Mouse (Mus musculus): Measurements from ENCODE around the gene Clca2.

The Clca2 gene

DNA sequence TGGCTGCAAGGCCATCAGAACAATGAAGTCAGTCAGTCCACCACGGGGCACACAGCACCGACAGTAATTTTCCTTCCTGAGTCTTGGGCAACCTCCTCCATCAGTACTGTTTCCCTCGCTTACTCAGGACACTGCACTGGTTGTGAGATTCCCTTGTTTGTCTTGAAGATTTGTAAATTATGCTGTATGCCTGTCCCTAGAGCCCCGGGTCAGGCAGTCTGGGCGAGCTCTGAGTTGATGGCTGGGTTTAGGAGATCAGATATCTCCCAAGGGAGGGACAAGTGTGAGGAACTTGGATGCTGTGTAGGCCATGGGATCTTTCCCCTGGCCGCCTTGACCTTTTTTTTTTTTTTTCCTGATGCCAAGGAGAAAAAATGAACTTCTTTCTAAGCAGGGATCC is at the start of gene Clca2:
TSS of gene Clca2 (minus strand) at position 153 of the 400 bp plus-strand sequence.
- DNase-seq: no peak

DNA sequence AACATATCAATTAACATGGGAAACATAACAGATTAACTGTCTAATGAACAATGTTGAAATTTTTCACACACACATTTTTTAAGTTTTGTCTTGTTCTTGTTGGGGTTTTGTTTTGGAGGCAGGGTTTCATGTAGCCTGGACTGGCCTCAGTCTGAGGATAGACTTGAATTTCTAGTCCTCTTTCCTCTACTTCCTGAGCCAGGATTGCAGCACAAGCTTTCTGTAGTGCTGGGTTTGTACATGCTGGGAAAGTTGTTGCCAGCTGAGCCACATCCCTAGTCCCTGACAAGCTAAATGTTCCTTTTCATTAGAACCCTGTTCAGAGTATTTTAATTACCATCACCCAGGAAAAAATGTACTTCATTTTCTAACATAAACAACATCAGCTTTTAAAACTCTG is 48.7 kb upstream of the Clca2 start:
- no peak for DNase-seq

DNA sequence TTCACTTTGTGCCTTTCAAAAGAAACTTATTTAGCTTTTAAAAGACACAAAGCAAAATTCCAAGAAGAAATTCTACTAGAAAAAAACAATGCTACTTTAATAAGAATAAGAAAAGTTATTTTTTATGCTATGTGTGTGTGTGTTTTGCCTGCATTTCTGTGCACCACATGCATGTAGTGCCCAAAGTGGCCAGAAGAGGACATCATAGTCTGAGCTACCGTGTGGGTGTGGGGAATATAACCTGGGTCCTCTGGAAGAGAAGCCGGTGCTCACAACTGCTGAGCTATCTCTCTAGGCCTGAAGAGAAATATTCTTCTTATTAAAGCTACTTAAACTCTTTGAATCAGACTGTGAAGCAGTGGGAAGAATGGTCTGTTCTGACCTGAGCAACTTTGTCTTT is 48.2 kb upstream of the Clca2 start:
- no peak for DNase-seq

DNA sequence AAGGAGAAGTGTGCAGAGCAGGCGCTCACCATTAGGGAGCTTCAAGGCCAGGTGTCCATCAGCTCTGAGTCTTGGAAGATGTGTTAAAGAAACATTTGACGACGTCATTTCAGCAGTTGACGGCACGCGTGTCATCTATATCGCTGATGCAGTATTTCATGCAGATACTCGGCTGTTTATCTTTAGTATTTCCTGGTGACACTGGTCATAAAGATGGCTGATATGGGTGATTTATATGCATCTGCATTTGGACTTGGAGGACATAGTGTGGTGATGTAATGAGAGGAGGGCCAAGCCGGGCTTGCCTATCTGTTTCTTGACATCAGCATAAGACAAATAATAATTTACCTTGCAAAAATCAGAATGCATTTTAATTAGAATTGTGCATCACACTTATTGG is 47.6 kb upstream of the Clca2 start:
- DNase-seq: no peak

DNA sequence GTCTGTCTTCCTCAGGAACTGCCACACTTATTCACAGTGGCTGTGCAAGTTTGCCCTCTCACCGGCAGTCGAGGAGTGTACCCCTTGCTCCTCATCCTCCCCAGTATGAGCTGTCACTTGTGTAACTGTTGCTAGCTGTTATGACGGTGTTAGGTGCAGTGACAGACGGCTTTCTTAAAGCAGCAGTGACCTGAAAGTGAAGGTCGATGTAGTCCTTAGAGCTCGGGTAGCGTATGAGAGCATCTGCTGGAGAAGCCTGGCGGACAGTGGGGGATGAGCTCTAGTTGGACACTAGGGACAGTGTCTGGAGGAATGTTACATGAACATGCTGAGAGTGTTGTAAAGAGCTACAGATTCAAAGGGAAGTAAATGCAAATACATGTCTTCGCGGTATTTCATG is 44.6 kb upstream of the Clca2 start:
- DNase-seq: no peak

DNA sequence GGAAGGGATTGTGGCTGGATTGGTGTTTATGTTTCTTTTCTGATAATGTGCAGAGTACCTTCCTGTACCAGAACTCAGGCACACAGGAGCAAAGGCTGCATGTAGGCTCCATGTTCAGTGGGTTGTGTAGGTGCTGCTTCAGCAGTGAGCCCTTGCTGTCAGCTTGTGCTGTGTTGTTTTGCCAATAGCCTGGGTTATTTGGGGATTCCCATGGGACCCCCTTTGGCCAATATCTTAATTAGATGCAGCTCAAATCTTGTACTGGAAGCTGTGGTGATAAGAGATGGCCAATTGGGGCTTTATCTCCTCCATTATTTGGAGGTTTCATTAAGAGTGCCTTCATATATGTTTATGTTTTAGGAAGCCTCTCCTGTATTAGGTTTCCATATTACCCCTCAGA is 43.7 kb upstream of the Clca2 start:
- no peak for DNase-seq

DNA sequence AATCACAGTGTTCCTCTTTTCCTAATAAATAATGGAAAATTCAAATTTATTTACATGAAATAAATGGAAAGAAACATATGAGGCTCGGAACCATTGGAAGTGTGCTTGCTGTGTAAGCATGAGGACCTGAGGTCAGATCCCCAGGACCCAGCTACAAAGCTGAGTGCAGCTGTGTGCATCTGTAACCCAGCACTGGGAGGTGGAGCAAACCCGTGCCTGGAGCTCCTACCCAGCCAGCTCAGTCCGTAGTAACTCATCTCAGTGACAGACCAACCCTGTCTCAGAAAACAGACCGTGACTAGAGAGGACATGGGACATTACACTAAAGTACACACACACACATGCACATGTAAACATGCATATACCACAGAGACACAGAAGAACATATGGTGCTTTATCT is 41.0 kb upstream of the Clca2 start:
- DNase-seq: no peak

DNA sequence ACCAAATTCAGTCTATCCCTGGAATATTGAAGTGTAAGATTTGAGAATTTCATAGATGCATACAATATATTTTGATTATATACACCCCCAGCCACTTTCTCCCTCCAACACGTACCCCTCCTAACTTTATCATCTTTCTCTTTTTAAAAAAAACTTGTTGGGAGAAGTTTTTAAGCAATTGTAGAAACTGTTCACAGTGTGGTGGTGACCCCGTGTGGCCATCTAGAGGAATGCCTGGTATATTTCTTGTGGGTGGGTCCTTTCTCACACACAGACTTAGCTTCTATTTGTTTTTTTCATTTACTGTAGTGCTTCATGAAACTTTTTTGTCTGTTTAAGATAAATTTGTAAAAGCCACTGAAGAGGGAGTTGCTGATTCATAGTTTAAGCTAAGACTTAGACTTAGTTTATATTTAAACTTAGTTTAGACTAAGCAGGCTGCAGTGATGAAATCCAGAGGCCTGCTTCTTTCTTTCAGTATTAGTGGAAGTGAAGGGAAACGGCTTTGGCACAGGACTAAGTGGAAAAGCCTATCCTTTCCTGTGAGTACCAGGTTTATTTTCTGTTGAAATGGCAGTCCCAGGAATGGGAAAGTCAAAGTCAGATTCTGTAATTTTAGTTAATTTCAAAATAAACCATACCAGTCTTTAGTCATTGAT is 32.1 kb upstream of the Clca2 start:
- peak; percentile 31 to 45 for DNase-seq

DNA sequence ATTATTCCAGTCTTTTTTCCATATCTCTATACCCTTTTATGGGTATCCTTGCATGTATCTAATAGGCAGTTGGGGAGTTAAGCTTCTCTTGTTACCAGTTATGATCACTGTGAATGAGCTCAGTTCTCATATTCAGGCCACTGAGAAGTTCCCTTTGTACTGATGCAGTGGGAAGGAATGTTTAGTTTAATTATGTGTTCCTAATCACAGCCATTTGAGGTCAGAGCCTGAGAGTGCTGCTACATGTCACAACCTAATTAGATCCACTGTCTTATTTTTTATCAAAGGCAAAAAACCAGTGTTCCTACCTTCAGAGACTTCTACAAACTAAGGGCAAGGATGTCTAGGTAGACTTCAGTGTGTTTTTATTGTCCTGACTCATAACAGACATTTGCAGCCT is 30.1 kb upstream of the Clca2 start:
- no peak for DNase-seq

DNA sequence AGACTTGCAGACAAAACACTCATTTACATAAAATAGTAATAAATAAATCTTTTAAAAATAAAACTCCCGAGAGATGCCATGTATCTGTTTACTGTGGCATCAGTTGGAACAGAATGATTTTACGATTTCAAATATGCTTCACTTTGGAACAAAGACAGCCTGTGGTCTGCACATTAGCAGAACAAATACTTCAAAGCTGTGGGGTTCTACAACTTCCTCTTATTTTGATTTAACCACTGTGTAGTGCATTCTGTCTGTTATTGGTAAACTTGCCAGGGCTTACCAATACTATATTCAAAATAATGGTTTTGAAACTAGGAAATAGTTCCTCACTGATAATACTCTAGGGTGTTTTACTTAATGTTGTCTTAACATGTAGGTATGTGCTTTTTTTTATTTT is 27.4 kb upstream of the Clca2 start:
- DNase-seq: no peak

DNA sequence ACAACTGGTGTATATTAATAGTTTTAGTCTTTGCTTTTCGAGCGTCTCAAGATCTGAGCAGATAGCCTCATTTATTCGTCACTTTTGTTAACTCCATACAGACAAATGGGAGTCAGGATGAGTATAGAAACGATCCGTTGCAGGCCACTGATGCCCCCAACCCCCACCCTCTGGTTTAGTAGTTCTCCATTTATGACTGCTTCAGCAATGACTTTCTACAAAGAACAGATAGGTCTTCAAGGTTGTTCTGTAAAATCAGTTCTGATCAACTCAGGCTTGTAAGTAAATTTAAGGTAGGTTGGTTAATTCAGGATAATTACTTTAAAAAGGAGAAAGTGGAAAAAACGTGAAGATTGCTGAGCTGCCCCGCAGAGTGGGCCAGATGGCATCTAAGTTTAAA is 20.2 kb upstream of the Clca2 start:
- no peak for DNase-seq

DNA sequence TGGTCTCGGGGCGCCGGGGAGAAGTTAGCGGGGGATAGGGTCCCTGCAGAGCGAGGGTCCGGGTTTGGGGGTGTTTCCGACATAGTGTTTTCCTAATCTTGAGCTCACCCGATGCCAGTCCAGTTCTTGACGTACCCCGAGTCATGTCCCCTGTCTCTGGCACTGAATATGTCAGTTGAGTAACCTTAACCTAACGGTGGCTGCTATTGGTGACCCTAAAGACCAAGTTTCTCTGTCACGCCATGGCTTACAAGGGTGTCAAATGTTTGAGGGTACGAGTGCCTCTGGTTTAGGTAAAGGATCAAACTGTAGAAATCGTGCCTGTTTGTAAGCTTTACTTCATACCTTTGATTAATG is 19.7 kb upstream of the Clca2 start:
- no peak for DNase-seq

DNA sequence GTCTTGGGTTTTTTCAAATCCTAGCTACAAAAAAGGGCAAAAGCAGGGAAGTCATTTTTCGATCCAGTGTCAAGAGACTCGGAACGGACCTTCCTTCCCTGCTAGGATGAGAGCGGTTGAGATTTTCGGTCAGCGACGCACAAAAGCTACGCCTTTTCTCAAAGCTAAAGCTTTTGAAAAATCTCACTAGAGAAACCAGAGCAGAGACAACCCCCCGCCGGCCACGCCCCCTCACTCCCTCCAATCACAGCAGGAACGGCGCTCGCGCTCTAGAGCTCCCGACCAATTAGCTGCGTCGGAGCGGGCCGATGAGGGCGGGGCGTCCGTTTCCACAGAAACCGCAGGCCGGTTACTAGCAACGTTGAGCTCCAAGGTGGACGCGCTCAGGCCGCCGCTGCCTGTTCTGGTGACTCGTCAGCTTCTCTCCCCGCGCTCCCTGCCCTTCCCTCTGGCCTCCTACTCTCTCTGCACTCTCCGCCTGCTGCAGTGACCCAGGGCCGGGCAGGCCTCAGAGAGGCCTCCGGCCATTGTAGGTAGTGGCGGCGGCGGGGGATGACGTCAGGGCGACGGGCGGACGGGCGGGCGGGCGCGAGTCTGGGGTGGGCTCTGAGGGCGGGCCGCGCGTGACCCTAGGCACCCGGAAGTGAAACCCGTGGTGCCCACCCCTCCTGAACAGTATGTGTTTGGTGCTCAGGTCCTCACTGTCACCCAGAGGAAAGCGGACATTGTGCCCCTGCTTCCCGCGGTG is 19.2 kb upstream of the Clca2 start, which contains the start of gene Odf2l:
TSS of gene Odf2l (plus strand) at position 335 of the 748 bp plus-strand sequence.
- DNase-seq: peak; percentile 98

DNA sequence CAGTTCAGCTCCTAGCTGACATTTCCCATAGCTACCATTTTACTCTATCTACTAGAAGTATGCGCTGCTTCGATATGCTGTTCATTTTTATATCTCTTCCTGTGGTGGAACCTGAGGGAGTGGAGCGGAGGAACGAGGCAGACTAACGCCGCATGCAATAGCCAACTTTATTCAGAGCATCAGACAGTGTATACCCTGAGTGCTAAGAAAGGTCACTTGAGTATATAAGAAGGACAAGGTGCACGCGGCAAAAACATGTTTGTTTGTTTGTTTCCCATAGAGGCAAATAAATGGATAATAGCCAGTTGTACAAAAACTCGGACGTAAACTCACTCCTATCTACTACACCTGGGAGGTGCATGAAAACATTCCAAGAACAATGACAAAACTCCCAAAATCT is 18.4 kb upstream of the Clca2 start:
- no peak for DNase-seq

DNA sequence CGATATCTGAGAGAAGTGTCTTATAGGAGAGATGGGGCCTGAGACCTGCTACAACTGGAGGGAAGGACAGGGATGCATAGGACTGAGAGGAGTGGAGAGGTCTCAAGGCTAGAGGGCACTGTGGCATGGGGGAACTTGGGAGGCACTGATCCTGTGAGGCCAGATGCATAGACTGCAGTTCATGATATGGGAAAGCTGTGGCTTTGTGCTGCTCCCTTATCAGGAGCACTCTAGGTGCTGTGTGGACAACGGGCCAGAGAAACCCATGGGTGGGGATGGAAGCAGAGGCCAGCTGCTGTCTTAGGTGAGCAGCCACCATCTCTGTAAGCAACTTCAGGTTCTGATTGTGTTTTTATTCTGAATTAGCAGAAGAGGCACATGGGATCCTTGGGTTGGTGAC is 15.9 kb upstream of the Clca2 start:
- DNase-seq: no peak

DNA sequence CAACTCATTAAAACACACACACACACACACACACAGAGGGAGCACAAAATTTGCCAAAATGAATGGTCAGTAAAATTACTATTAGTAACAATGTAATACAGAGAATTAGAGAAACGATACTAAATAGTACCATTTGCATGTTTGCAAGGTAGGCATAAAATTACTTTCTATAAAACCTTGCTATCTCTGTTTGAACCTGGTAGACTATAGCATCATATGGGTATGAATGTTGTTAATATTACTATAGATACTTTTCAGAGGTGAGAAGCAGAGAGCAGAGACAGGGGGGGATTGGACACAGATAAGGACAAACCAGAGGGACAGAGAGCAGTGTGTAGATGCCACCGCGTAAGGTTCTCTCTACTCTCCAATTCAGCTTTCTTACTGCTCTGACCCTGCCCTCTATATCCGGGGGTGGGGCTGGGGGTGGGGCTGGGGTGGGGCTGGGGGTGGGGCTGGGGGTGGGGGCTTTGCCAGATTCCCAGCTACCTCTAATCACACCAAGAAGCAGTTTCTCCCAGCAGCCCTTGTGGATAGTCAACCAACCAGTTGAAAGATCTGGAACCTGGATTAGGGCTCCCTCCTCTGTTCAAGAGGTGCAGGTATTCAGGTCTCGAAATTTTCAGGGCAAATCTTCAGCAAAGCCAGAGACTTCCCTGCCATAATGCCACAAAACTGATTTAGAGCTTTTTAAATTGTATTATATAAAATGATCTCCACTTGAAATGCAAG is 6.7 kb upstream of the Clca2 start:
- DNase-seq: no peak

DNA sequence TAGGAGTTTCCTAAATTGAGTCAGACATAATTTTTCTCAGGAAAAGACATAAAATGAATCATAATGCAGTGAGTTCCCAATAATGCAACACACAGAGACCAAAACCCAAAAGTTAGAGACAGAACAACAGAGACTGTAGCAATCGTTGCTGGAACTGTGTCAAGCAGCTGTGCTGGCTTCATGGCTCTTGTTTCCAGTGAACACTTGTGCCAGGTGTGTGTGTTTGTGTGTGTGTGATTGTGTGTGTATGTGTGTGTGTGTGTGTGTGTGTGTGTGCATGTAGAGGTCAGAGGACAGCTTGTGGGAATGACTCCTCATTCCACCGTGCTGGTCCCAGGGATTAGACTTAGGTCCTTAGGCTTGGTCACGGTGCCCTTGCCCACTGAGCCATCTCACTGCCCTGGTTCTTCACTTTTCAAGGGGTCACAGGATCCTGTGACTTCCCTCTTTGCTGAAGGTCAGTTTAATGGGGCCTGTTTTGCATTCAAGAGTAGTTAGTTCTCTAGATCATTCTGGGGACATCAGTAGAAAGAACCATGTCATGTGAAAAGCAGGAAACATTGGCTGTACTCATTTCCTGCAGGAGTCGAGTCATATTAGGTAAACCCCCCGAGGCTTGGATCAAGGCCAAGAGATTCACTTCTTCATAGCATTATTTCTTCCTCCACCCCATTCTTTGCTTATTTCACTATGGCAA is 6.0 kb upstream of the Clca2 start:
- no peak for DNase-seq

DNA sequence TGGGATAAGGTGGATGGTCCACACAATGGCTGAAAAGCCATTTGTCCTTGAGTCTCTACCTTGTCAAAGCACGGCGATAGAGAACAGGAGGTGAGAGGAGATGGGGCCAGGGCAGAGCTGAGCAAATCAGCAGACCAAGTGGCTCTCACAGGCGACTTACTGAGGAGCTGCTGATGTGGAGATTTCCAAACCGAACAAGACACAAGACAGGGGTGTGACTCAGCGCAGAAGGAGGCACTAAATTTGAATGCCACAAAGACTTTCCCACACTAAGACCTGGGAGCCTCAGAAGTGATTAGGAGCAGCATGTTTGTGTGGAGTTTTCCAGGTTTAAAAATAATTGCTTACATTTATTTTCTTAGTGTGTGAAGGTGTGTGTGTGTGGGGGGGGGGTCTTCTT is 4.5 kb upstream of the Clca2 start:
- DNase-seq: no peak

DNA sequence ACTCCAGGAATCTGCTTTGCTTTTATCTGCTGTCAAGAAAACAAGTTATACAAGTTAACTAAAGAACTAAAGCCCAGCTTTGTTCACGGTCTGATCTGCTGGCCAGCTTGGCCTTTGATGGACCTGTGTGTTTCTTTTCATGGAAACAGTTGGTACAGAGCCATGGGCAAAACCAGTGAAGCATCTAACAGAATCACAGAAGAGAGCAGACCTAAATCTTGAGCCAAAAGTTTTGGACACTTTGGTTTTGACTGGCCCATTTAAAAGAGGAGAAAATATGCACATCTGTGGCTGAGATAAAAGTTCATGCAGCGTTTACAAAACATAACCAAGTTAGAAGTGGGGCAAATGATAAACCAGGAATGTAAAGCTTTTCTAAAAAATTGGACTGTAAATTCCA is 4.1 kb upstream of the Clca2 start:
- DNase-seq: no peak

DNA sequence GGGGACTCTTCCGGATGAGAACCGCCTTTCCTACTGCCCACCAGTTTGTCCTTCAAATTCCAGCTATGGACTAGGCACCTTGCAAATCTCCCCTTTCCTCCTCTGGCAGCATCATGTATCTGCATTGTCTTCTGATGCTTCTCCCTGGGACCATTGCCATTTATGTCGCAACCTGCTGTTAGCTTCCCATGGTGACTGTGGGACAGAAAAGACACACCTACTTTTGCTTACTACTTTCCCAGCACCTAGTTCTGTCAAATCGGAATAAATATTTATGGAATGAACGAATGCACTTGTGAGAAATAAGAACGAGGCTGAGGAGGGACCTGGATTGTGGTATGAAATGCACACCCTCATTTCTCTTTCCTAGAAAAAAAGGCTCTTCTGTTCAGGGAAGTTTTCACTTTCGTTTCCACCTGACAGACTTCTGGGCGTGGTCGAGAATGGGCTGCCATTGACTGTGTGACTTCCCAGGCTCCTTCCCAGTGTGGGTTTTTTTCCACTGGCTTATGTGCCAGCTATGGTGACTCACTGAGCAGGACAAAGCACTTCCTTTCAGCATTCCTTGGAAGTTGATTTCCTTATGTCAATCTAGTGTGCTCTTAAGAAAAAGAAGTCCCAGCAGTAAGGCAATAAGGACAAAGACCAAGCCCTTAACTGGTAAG is 2.8 kb upstream of the Clca2 start:
- peak; percentile 41 to 52 for DNase-seq

DNA sequence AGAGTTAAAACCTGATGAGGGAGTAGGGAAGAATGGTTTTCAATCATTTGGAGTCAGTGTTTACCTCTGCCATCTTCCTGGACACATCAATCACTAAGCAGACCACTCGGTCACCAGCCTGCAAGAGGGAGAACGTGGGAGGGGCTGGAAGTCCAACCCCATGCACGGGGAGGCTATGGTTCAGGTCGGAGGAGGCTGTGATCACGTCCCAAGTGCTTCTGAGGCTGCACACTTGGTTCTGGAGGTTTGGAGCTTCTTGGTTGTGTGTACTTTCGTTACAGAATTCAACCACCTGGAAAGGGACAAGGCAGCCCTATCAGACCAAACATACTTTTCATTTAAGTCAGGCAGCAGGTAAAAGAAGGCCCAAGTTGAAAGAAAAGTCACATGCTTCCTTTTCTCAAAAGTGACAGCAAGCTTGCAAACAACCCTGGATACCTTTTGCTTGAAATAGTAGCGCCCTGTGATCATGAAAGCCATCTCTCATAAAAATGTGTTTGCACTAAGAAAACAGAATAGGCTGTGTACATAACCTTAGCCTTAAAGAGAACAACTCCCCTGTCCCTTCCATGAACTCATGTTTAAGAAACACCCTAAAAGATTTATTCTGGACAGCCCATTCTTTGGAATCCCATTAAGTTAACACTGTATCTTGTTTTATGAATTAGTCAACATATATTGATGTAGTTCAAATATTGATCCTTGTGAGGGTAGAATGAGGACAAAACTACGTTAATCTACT is 11.2 kb downstream of the Clca2 start:
- DNase-seq: no peak

DNA sequence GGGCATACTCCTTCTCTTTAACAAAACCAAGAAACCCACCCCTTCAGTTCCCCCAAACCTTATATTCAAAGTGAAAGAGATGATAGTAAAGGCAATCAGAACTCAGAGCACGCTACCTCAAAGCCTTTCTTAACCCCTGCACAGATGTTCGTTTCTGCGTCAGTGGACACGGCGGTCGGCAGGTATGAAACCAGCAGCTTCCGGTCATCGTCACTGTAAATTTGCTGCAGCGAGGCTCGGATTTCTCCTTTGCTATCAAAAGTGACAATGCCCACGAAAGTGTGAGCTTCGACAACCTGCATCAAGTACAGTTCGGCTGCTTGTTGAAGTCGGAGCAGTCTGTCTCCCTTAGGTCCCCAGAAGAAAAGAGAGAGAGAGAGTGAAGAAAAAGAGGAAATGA is 13.1 kb downstream of the Clca2 start:
- no peak for DNase-seq

Data from lung, postnatal 4 days (tissue).